Mouse (Mus musculus) kidney, adult 18-20 months (tissue): ENCODE measurements around the gene Gm21560.
"Not testable (repeated sequence)": the region's sequence is repeated elsewhere in the genome, so short reads cannot be mapped to it uniquely, and the experiment has no call there.

Source experiments
- DNase-seq: peaks from one replicate; pipeline ENCODE4 v3.0.0; 2021

Gm21560 gene

GRCm38 (mm10) chr14:6219192-6219591 lies at the start of gene Gm21560:
Gene Gm21560 (minus strand): TSS chr14:6219292.
- not testable (repeated sequence) for DNase-seq

GRCm38 (mm10) chr14:6163538-6163937 lies 55.6 kb downstream of the Gm21560 start:
- not testable (repeated sequence) for DNase-seq

- not testable (repeated sequence) for DNase-seq
These were observed 58.0 kb downstream of the Gm21560 start for GRCm38 (mm10) chr14:6161085-6161484.
